Mouse (Mus musculus): ENCODE measurements around the gene Cttnbp2. TPM values are rescaled to one million over a fixed set of nuclear protein-coding genes. Genes with fewer than 3 reads are reported as not detected.

The Cttnbp2 gene
- total RNA-seq (2021), result 1 to 10 TPM; 4.7 to 6.9 TPM

DNA sequence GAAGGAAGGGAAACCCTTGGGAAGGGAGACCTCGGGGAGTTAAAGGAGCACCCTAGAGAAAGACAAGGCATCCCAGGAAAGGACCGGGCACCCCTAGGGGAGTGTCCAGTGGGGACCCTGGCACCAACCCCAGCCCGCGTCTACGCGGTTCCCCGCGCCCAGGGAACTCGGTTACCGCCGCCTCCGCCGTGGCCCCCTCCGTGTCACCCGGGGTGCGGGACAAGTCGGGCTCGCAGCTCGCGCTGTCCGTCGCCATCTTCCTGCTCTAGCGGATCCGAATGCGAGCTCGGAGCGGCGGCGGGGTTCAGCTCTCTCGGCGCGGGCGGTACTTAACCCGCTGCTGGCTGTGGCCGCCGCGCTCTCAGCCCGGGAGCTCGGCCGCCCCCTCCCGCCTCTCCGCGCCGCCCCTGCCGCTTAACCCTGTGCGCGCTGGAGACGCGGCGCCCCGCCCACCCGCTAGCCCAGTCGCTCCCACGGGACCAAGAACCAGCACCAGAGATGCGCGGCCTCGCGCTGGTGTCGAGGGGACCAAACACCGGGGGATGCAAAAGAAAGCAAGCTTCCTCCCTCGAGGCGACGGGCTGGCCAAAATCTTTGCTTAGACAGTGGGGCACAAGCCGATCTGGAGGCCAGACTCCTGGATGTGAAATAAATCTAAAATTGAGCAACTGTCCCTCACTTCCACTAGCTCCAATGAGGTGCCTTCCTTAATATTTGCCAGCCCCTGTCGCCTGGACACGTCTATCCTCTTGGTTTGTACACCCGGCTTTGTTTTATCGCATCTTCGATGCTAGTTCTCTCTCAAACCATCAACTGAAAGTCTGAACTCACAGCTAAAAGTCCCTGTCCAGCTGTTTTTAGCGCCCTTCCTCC, at the start of gene Cttnbp2:
TSS of gene Cttnbp2 (minus strand) at position 364 of the 873 bp plus-strand sequence.
- peak; percentile 74 for DNase-seq
- intact Hi-C loops (cut with DNase I), result loop anchor here (10.0 kb wide), 1 partner anchor 110 kb away; no protein-coding TSS in a partner anchor

DNA sequence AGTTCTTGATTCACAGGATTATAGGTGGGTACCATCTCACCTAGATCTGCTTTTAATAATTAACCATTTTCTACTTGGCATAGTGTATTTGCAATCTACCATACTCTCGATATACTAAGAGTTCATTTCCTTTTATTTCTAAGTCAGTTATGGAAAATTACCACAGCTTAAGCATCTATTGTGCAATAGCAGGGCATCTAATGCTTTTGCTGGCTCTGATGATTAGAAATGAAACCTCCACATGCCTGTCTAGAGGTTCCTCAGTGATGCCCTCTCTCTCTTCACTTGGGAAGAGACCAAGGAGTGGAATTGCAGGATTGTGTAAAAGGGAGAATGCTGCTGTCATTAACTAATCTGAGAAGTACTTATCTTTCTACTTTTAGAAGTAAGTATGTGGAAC, 44.4 kb upstream of the Cttnbp2 start:
- DNase-seq, result no peak
- intact Hi-C loops (cut with DNase I), result no loop called here

DNA sequence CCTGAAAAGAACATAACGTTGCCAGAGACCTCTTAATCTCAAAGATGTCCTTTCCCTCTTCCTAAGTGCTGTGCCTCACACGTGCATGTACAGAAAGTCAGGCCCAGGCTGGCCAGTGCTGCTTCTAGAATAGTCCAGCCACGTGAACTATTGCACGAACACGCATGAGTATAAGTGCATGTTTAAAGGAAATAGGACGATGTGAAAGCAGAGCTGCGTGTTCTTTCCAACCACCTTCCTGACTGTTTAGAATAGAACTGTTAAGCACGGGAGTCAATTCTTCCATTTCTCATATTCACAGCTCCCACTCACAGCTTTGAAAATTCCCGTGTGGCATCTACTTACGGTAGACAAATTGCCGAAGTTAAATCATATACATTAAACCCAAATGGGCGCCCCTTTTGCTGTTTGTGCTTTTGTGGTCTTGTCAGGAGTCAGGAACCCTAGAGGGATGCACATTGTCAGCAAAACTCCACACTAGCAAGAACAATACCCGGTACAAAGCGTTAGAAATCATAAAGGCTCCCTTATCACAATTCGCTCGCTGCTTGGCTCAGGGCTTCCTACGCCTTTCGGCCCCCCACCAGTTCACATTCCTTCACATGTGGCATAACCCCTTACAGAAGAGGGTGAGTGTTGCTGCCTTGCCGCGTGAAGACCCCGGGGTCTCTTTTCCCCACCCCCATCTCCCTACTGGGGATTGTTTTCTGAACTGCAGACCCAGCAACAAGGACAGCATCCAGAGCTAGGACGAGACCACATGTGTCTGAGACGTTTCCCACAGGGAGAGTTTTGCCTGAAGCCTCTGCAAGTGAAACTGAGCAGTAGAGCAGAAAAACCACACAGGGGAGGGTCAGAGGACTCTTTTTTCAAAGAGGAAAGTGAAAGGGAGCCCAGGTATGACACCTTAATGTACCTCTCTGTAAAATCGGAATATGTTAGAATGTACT, 33.1 kb upstream of the Cttnbp2 start:
- DNase-seq, result no peak
- intact Hi-C loops (cut with DNase I), result no loop called here

DNA sequence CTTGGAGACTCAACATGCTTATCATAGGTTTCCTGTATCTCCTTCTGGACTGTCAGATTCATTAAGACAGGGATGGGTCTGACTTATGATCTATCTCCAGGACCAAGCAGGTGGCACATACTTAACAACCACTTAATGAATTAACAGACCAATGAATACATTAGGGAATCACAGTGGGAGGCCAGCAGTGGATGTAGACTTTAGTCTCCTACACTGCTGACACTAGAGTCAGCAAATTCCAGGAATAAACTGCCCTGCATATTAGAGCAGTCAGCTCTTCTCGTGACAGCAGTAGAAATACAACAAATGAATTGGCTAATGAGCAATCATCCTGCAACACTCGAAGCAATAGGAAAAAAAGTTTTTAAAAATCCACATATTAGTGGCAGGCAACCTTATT, 29.2 kb upstream of the Cttnbp2 start:
- no peak for DNase-seq
- intact Hi-C loops (cut with DNase I), result no loop called here

DNA sequence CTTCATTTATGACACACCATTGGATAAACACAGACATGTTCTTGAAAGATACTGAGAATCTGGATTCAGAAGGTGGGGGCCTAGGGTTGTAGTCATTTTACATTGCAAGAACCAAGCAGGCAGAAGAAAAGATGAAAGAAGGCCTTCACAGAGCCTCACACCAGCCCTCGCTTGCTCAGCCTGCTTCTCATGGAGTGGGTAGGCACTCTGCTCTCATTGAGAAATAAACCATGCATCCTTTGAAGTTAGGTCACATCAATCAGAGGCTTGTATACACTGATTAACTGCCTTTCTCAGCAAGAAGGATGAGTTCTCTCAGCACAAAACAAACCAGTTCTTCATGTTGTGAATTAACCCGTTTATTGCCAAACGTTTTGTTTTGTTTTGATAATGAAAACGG, 25.8 kb upstream of the Cttnbp2 start:
- intact Hi-C loops (cut with DNase I), result no loop called here
- DNase-seq, result no peak

DNA sequence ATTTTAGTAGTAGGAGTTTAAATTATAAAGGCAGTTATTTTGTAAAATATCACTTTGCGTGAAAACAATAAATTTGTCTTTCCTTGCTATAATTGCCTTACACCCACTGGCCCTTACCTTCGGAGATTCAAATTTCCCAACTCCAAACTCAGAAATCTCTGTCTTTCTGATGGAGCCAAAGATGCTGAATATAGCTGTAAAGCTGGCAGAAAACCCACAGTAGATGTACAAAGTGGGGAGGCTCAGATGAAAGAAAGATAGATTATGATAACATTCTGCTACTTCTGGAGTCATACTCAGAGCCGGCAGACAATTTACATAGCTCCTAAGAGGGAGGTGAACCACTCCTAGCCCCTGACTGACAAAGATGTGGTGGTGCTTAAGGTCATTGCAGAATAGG, 15.8 kb upstream of the Cttnbp2 start:
- DNase-seq, result no peak
- intact Hi-C loops (cut with DNase I), result no loop called here

DNA sequence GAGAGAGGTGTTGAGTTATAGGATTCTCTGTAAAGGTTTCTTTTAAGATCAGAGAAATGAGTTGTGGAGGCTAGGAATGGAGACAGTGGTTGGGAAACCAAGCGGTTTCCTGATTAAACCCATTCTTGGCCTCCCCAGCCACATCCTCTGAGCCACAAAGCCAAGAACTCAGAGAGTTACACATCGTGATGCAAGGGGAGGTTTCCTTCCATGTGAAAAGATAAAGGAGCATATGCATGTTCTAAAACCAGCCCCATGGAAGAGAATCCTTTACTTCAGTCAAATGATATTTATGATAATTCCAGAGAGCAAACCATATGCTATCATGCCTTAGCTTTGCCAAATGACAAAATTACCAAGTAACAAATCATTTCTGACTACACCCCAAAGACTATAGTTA, 3.0 kb upstream of the Cttnbp2 start:
- intact Hi-C loops (cut with DNase I), result loop anchor here (10.0 kb wide), 1 partner anchor 113 kb away; no protein-coding TSS in a partner anchor
- DNase-seq, result no peak

DNA sequence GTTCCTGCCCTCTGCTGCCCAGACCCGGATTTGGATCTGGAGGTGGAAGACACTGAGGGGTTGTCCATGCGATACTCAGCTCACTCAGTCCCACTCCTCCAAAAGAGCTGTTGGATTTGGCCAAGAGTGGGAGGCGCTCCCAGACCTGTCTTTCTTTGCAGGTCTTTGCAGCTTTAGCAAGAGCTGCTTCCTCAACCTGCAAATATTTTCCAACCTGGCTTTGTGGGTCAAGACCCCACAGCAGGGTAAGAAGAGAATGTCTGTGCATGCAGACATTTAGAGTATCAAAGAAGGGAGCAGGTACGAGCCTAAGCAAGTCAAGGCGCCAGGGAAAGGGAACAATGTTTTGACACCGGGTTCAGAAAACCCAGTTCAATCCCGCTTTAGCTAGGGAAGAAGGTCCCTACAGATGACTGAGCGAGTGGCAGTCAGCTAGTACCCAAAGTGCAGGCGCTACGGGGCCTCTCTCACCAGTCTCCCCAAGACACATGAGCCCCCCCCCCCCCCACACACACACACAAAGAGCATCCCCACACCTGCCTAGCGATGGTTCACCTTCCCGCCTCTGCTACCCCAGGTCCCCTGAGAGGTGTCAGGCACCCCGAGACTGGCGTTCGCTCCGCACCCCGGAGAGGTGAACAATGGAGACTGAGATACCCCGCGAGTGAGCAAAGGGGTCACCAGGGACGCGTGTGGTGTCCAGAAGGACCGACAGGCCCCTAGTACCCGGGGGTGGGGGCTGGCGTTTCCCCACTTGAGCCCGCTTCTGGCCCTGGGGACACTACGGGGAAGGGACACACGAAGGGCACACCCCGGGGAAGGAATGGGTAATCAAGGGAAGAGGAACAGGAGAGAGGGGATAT, 801 bp downstream of the Cttnbp2 start:
- DNase-seq, result peak in 1 of 2 experiments; percentile 10
- intact Hi-C loops (cut with DNase I), result loop anchor here (10.0 kb wide), 1 partner anchor 109 kb away; no protein-coding TSS in a partner anchor

DNA sequence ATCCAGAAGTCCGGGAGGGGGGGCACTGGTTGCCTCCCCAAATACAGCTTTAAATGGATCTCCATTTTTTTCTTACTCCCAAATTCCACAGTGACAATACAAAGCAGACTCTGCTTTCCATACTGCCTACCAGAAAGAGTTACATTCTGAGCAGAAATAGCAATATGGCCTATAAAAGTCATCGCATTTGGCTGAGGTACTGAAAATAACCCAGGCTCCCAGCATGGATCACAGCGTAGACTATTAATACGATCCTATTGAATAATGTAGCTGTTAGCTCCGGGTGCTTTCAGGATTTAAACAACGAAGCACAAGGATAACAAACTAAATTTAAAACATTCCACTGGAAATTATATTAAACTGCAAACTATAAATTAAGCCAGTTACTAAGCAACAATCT, 2.8 kb downstream of the Cttnbp2 start:
- intact Hi-C loops (cut with DNase I), result loop anchor here (10.0 kb wide), 1 partner anchor 107 kb away; no protein-coding TSS in a partner anchor
- DNase-seq, result no peak

DNA sequence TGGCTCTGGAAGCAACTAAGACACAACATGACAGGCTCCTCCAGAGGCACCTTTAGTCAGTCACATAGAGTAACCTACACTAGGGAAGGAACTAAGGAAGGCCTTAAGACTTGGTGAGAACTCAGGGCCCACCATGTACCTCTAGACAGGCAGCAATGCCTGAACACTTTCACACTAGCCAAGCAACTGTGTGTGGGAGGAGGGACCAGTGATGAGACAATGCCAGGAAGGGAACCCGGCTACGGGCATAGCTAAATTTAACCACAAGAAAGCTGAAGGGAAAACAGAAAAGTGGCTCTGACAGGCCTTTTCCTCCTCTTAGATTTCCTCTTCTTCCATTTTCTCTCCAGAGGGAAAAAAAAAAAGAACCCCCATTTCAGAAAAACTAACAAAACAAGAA, 6.6 kb downstream of the Cttnbp2 start:
- intact Hi-C loops (cut with DNase I), result no loop called here
- peak; percentile 23 to 42 for DNase-seq

DNA sequence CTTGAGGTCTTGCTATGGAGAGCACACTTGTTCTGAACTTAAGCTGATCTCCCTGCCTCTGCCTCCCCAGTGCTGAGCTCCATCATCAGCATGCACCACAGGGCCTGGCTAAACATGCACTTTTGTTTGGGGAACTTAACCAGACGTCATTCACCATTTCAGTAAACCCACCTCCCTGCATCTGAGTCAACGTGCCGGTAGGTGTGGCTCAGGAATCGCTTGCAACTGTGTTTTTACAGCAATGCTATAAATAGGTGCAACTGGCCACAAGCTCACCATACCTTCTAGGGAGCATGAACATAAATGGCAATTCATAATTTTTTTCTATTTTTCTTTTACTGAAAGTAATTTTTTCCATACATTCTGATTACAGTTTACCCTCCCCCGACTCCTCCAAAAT, 14.8 kb downstream of the Cttnbp2 start:
- intact Hi-C loops (cut with DNase I), result no loop called here

DNA sequence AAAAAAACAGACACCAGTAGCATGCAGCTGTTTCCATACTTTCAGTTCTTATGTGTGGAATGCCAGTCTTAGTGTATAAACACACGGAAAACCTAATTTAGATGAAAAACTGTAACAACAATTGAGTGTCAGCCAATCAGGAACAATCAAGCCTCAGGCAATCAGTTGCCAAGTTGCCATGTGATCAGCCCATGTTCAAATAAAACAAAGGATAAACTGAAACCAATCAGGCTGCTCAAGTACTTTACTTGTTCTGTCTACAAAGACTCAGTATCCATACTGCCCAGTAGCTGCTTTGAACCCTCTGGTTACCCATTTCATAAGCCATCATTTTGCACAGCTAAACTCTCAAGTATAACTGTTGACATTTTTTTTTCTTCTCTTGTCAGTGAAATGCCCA, 21.7 kb downstream of the Cttnbp2 start:
- intact Hi-C loops (cut with DNase I), result no loop called here
- no peak for DNase-seq

More for the DNA sequence above, 14.8 kb downstream of the Cttnbp2 start:
- no peak for DNase-seq

DNA sequence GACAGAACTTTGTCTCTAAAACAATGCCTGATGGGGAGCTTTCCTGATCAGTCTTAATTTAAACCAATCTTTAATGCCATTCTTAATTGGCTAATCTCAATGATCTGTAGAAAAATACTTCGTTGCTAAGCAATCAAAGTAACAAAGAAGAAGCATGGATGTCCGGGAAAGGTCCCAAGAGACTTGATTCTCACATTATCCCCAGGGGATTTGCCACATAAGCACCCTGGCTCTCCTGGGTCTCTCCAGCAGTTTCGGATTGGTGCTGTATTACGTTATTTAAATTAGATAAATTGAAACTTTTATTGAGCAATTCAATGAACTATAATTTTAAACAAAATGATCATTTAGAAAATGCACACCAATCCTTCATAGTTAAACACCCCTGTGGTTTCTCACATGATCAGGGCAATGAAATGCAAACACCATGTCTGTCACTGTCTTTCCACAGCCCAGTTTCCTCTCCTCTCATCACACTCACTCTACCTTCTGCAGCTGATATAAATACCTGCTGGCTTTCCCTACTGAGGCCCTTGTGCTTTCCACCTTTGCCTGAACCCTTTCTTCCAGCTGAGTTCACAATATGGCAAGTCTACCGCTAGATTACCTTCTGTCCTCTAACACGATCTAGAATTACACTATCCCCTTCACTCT, 22.3 kb downstream of the Cttnbp2 start:
- DNase-seq, result no peak
- intact Hi-C loops (cut with DNase I), result no loop called here

DNA sequence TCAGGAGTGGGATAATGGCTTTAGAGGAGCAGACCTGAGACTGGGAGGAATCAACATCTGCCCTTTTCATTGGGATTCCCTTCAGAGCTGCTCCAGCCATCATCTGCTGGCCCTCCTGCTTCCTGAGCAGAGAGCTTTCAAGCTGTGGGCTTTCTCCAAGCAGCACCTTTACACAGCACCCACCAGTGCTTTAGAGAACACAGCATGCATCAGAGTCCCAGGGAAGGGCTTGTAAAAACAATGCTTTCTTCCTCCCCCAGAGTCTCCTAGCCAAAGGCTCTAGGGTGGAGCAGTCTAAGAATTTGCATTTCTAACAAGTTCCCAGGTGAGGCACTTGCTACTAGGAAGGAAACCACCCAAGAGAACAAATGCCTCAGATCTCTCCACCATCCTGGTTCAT, 29.6 kb downstream of the Cttnbp2 start:
- intact Hi-C loops (cut with DNase I), result no loop called here
- DNase-seq, result no peak

DNA sequence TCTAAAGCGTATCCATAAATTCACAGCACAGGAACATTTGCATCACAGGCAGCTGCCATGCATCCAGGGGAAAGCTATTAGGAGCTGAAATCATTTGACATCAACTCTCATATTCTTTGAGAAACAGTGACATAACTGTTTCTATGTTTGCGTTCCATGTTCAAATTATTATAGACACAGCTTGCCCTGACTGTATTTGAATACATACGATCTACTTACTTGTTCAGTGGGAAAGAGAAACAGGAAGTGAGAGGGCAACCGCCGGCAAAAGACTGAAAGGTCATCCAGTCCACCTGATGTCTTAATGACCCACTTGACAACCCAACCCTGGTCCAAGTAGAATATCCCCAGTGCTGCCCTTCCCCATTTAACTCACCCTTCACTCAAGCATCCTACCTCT, 30.6 kb downstream of the Cttnbp2 start:
- intact Hi-C loops (cut with DNase I), result no loop called here
- no peak for DNase-seq

DNA sequence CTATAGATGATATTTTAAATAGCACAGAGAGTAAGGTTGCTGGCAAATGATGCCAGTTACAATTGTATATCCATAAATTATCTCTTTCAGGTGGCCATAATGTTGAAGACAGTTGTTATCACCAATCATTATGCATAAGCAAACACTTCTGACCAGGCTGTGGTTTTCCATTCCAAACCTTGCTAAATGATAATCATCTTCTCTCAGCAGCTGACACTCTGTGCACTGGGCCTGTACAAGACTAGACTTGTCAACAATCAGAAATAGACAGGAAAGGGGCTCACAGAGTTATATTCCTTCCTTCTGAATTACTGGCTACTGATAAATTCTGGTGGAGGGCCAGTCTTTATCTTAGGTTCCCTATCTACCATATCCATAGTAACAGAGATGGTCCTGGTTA, 32.1 kb downstream of the Cttnbp2 start:
- intact Hi-C loops (cut with DNase I), result no loop called here

DNA sequence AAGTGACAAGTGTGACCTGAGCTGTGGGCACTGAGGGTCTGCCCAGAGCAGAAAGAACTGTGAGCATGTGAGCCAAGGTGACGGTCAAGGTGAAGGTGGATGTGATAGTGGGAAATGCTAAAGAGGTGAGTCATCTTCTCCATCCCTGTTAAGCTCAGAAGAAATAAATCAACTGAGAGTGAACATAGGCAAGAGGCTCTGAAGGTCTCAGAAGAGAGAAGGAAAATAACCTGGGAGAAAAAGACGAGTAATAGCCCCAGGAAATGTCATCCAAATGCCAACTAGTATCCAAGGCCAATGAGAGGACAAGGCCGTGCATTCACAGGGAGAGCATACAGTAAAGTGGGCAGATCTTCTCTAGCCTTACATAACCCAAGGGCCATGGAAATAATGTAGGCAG, 32.9 kb downstream of the Cttnbp2 start:
- intact Hi-C loops (cut with DNase I), result no loop called here
- DNase-seq, result no peak

More for the DNA sequence above, 32.1 kb downstream of the Cttnbp2 start:
- DNase-seq, result no peak

DNA sequence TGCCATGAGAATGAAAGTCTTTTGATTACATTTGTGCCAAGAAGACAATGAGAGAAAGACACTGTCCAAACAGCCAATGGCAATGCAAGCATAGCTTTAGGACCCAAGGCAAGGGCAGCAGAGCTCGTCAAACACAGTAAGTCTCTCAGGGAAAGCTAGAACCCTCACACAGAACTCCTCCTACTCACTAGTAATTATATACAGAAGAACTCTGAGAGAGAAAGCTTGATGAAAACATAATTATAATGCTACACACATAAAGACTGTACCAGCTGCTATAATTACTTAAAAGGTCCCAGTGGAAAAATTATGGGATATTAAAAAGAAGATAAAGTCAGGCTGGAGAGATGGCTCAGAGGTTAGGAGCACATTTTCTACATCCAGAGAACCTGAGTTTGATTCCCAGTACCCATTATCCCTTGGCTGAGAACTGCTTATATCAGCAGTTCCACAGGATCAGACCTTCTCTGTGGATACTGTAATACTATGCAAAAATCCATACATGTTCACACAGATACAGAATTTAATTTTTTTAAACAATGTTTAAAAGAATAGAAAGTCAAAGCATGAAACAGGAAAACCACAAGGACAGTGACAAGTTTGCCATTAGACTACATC, 37.2 kb downstream of the Cttnbp2 start:
- no peak for DNase-seq
- intact Hi-C loops (cut with DNase I), result no loop called here

DNA sequence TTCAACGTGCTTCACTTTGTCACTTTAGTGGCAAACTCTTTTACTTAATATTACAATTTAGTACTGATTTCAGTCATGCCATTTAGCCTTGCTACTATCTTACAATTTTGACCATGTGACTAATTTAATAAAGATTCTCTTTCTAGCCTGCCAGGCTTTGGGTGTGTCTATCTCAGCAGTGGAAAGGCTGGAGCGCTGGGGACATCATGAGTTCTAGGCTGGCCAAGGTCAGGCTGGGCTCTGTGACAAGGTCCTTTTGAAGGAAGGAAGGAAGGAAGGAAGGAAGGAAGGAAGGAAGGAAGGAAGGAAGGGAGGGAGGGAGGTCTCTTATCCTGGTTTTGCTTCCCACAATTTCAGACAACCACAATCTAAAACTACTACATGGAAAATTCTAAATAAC, 39.7 kb downstream of the Cttnbp2 start:
- no peak for DNase-seq

More for the DNA sequence above, 39.7 kb downstream of the Cttnbp2 start:
- intact Hi-C loops (cut with DNase I), result no loop called here

All from heart, postnatal 10 days (tissue).